Mouse (Mus musculus) liver, postnatal 0 days (tissue): ENCODE results near the gene Golga3.

Experiments
- CTCF ChIP-seq: sonication (generic); IDR thresholded peaks from 2 replicates; pipeline ENCODE4 v1.5.1; 2016; ENCODE audit warnings: antibody characterized with exemption, low read depth
- EP300 ChIP-seq: IDR thresholded peaks from 2 replicates; pipeline ENCODE4 v1.6.1; 2016; ENCODE audit warnings: antibody characterized with exemption, low read depth, mild to moderate bottlenecking

GRCm38 (mm10) chr5:110227336-110227883, 50.9 kb downstream of the Golga3 start:
- TF ChIP-seq CTCF, result no peak
- TF ChIP-seq EP300, result no peak
